Mouse (Mus musculus) liver, embryonic 14.5 days (tissue): ENCODE results near the gene Galnt10.

Experiments
- CTCF ChIP-seq: IDR thresholded peaks from 2 replicates; pipeline ENCODE4 v1.5.1; 2016; ENCODE audit warnings: antibody characterized with exemption, low read depth, control low read depth
- EP300 ChIP-seq: IDR thresholded peaks from 2 replicates; pipeline ENCODE4 v1.6.1; 2016; ENCODE audit warnings: antibody characterized with exemption, low read depth

DNA sequence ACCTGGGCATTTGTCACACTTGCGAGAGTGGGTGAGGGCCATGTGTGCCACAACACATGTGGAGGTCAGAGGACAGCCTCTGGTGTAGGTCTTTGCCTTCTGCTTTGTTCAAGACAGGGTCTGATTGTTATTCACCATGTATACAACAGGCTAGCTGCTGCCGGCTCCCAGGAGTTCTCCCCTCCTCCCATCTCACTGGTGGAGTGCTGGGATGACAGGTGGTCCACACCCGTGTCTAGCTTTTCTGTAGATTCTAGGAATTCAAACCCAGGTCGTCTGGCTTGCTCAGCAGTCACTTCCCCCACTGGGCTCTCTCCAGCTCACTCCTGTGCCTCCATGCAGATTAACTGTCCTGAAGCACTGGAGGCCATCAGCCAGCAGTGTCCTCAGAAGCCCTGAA lies 80.7 kb downstream of the Galnt10 start:
- TF ChIP-seq CTCF: no peak
- no peak for TF ChIP-seq EP300
